Mouse (Mus musculus): ENCODE data around the gene Boll.

Gene Boll

DNA sequence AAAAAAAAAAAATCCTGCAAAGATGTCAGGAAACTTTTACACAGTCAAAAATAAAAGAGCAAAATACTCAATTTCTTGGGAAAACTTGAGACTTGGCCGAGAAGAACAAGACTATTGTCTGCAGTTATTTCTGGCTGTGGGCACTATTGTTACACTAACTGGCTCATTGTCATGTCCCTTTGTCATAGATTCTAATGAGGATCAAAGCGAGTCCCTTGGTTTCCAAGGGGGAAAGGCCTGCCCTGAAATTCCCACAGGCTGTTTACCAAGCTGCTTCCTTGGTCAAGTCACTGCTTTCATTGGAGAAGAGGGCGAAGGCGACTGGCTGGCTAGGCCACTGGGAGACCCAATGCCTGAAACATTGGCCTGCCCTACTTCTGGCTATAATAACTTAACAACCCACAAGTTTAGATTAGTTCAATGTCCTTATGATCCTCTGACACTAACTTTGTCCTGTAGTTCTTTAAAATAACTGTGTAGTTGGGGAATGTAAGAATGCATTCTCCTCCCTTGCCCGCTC lies 157.4 kb downstream of the Boll start:
- DNase-seq (ENCODE audit: low read depth, low spot score): no peak
- no peaks in the 10 kb centered on the region; the same call in none of the 2 replicates for H3K36me3 ChIP-seq (ENCODE audit: control insufficient read depth, insufficient read depth, low read length, poor library complexity, severe bottlenecking)
- H3K27me3 ChIP-seq (ENCODE audit: control insufficient read depth, insufficient read depth, low read length, poor library complexity, severe bottlenecking): no peaks in the 10 kb centered on the region

GRCm38 (mm10) chr1:55201850-55202752 lies 161.2 kb downstream of the Boll start:
- no peak for DNase-seq (ENCODE audit: low read depth, low spot score)
- Histone ChIP-seq H3K27me3 (ENCODE audit: control insufficient read depth, insufficient read depth, low read length, poor library complexity, severe bottlenecking) (no peaks in the 10 kb centered on the region), H3K36me3 (ENCODE audit: control insufficient read depth, insufficient read depth, low read length, poor library complexity, severe bottlenecking) (no peaks in the 10 kb centered on the region; the same call in none of the 2 replicates)

DNA sequence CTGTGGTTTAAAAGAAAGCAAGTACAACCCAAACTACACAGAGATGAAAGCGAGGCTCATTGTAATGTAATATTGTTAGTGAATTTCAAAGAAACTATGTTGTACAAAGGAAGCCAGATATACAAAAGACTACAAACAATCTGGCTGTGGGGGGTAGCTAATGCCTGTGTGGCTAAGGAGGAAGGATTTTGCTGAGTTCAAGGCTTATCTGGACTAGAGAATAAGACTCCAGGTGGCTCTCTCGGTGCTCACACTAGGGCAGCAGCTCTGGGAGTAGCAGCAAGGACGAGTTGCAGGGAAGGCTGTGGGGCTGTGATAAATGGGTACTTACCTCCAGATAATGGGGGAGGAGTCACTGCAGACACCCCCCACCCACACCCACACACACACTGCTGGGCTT lies 164.6 kb downstream of the Boll start:
- Histone ChIP-seq H3K27me3 (ENCODE audit: control insufficient read depth, insufficient read depth, low read length, poor library complexity, severe bottlenecking) (no peaks in the 10 kb centered on the region), H3K36me3 (ENCODE audit: control insufficient read depth, insufficient read depth, low read length, poor library complexity, severe bottlenecking) (no peaks in the 10 kb centered on the region; the same call in 1 of the 2 replicates)
- DNase-seq (ENCODE audit: low read depth, low spot score): no peak
